Mouse (Mus musculus) stomach, postnatal 0 days (tissue): ENCODE results near the gene Ache.

Source experiments
- CTCF ChIP-seq: IDR thresholded peaks from 2 replicates; pipeline ENCODE4 v1.5.1; 2016; ENCODE audit warnings: antibody characterized with exemption, low read depth, mild to moderate bottlenecking, moderate library complexity
- EP300 ChIP-seq: optimal IDR thresholded peaks from 2 replicates; pipeline ENCODE3; 2016; ENCODE audit warnings: antibody characterized with exemption

- TF ChIP-seq CTCF: no peak
- no peak for TF ChIP-seq EP300
Measured at GRCm38 (mm10) chr5:137334317-137334716, 47.0 kb downstream of the Ache start.
